Comparison of ENCODE assay signal across 15 mouse cellular contexts in genomic region chr12:41084370-41085089, GRCm38 (mm10).
DNase-seq lines count a peak whose midpoint lies in the region; ATAC-seq and TF ChIP-seq lines count a peak whose summit lies in the region.
"Had no signal": no experiment of that assay in that cellular context is flagged by ENCODE, and none has a peak within 500 bp of the region (broad histone marks: within the 10 kb centered on the region; RNA-seq: fewer than 3 reads in every experiment).

No protein-coding gene starts in this region.

- TF ChIP-seq CTCF in MEL (IDR thresholded peaks at IDR 0.05 in 2 of 3, conservative IDR thresholded peaks at IDR 0.05 in 1 of 3; ENCODE audit: control insufficient read depth in 1 of 3, insufficient read depth in 1 of 3, low read depth in 2 of 3, low read length in 3 of 3, poor library complexity in 1 of 3, severe bottlenecking in 1 of 3), result no peak

- peak; percentile 51; the same call in 1 of the 2 replicates for ATAC-seq in embryonic facial prominence, embryonic 15.5 days (ENCODE audit: insufficient number of reproducible peaks, low FRiP score, low TSS enrichment, low read depth)
- ATAC-seq in liver, embryonic 12.5 days, result peak; percentile 83
- ATAC-seq: forebrain, postnatal 0 days had no signal

- peak; percentile 19 to 61; a peak in 3 of 4 replicates for TF ChIP-seq EP300 in MEL (IDR thresholded peaks at IDR 0.05; ENCODE audit: low read depth in 1 of 2, low read length in 2 of 2)

- H3K4me1 ChIP-seq in MEL (ENCODE audit: control insufficient read depth in 1 of 2, insufficient read depth in 2 of 2, low read length in 2 of 2), result peaks cover 8 to 9% of the 10 kb centered on the region in 2 experiments
- H3K4me1 ChIP-seq in embryonic facial prominence, embryonic 15.5 days, result no peaks in the 10 kb centered on the region
- H3K4me1 ChIP-seq in liver, embryonic 12.5 days, result peaks cover 18% of the 10 kb centered on the region
- H3K4me1 ChIP-seq: lung, embryonic 15.5 days; midbrain, embryonic 12.5 days had no signal

- 64% methylated on average over 2 of the region's 2 CpGs for WGBS in embryonic facial prominence, embryonic 15.5 days
- whole genome bisulfite sequencing in liver, embryonic 12.5 days (ENCODE audit: insufficient replicate concordance), result 41% methylated on average over 2 of the region's 2 CpGs

- no peaks in the 10 kb centered on the region for H3K9me3 ChIP-seq in MEL (replicated peaks; ENCODE audit: insufficient read depth, low read length)
- H3K9me3 ChIP-seq in embryonic facial prominence, embryonic 15.5 days (replicated peaks), result no peaks in the 10 kb centered on the region
- H3K9me3 ChIP-seq in liver, embryonic 12.5 days (replicated peaks), result no peaks in the 10 kb centered on the region
- H3K9me3 ChIP-seq: lung, embryonic 15.5 days; midbrain, embryonic 12.5 days had no signal

- TF ChIP-seq POLR2A in MEL (IDR thresholded peaks at IDR 0.05; ENCODE audit: control insufficient read depth in 1 of 2, insufficient read depth in 1 of 2, low read depth in 1 of 2, low read length in 2 of 2, poor library complexity in 1 of 2), result 0 out of 4 replicates have a peak, but pooled peaks of 1 of the 2 experiments have one; percentile 23

- peak overlapping the region; percentile 19 to 29; a peak in 3 of 4 replicates for H3K4me3 ChIP-seq in MEL (ENCODE audit: control insufficient read depth in 1 of 2, insufficient read depth in 1 of 2, low read depth in 2 of 2, low read length in 2 of 2)
- H3K4me3 ChIP-seq in embryonic facial prominence, embryonic 15.5 days (replicated peaks), result no peak overlapping the region
- no peak overlapping the region for H3K4me3 ChIP-seq in liver, embryonic 12.5 days
- H3K4me3 ChIP-seq: lung, embryonic 15.5 days; midbrain, embryonic 12.5 days had no signal

- H3K36me3 ChIP-seq in MEL (ENCODE audit: control insufficient read depth in 1 of 2, insufficient read depth in 2 of 2, low read length in 2 of 2), result peaks cover 0 to 15% of the 10 kb centered on the region in 2 experiments; a peak in 2 of 4 replicates
- no peaks in the 10 kb centered on the region for H3K36me3 ChIP-seq in embryonic facial prominence, embryonic 15.5 days
- no peaks in the 10 kb centered on the region for H3K36me3 ChIP-seq in liver, embryonic 12.5 days
- H3K36me3 ChIP-seq: lung, embryonic 15.5 days; midbrain, embryonic 12.5 days had no signal

- H3K9ac ChIP-seq in MEL (ENCODE audit: control insufficient read depth, low read depth, low read length, poor library complexity, severe bottlenecking), result peak overlapping the region; percentile 2; the same call in 1 of the 2 replicates
- H3K9ac ChIP-seq in embryonic facial prominence, embryonic 15.5 days, result no peak overlapping the region
- H3K9ac ChIP-seq in liver, embryonic 12.5 days, result no peak overlapping the region
- H3K9ac ChIP-seq: forebrain, postnatal 0 days; lung, embryonic 15.5 days; midbrain, embryonic 12.5 days had no signal

- no peaks in the 10 kb centered on the region for H3K79me2 ChIP-seq in MEL (ENCODE audit: control insufficient read depth, insufficient read depth, low read length, poor library complexity)

- peak overlapping the region; percentile 76 for H3K27ac ChIP-seq in MEL (ENCODE audit: control insufficient read depth, low read depth, low read length)
- no peak overlapping the region for H3K27ac ChIP-seq in embryonic facial prominence, embryonic 15.5 days (replicated peaks)
- H3K27ac ChIP-seq in liver, embryonic 12.5 days, result peak overlapping the region; percentile 72
- H3K27ac ChIP-seq: lung, embryonic 15.5 days; midbrain, embryonic 12.5 days had no signal

- no peak for TF ChIP-seq RAD21 in MEL (IDR thresholded peaks at IDR 0.05; ENCODE audit: low read depth, low read length)

- H3K4me2 ChIP-seq in embryonic facial prominence, embryonic 15.5 days (replicated peaks), result no peak overlapping the region
- peak overlapping the region; percentile 28 for H3K4me2 ChIP-seq in liver, embryonic 12.5 days
- H3K4me2 ChIP-seq: lung, embryonic 15.5 days; midbrain, embryonic 12.5 days had no signal

- peak; percentile 1 for DNase-seq in 3T3-L1 (ENCODE audit: low read depth, low spot score)
- peak; percentile 88 for DNase-seq in MEL (ENCODE audit: low read depth, low spot score)
- no peak for DNase-seq in urinary bladder, postnatal 14 days (ENCODE audit: low spot score)
- DNase-seq in ovary, postnatal 14 days (ENCODE audit: low spot score), result no peak
- no peak for DNase-seq in gastrocnemius, postnatal 4 days (ENCODE audit: low spot score in 2 of 2)
- DNase-seq: adrenal gland, postnatal 14 days; cerebellum, adult 9-10 months; forebrain, postnatal 0 days; gastrocnemius, postnatal 25 days; kidney, adult 18-20 months; kidney, postnatal 4 days had no signal

- H3K27me3 ChIP-seq in MEL (ENCODE audit: control insufficient read depth in 1 of 2, insufficient read depth in 2 of 2, low read length in 2 of 2), result no peaks in the 10 kb centered on the region
- no peaks in the 10 kb centered on the region for H3K27me3 ChIP-seq in embryonic facial prominence, embryonic 15.5 days
- no peaks in the 10 kb centered on the region for H3K27me3 ChIP-seq in liver, embryonic 12.5 days (replicated peaks)
- H3K27me3 ChIP-seq: lung, embryonic 15.5 days; midbrain, embryonic 12.5 days had no signal

TF ChIP-seq in MEL, 35 proteins besides CTCF, POLR2A, EP300 and RAD21:
- TF ChIP-seq ELF1 (IDR thresholded peaks at IDR 0.05; ENCODE audit: low read depth, low read length) (no peak), USF2 (IDR thresholded peaks at IDR 0.05; ENCODE audit: borderline replicate concordance in 1 of 2, insufficient read depth in 1 of 2, low read depth in 1 of 2, low read length in 2 of 2) (peak in 1 of 2 experiments; percentile 70; a peak in 2 of 4 replicates), HCFC1 (IDR thresholded peaks at IDR 0.05; ENCODE audit: low read depth, low read length) (no peak), CHD2 (IDR thresholded peaks at IDR 0.05; ENCODE audit: low read length) (no peak), USF1 (IDR thresholded peaks at IDR 0.05; ENCODE audit: low read depth, low read length) (peak; percentile 91), POLR2AphosphoS5 (IDR thresholded peaks at IDR 0.05; ENCODE audit: borderline replicate concordance, low read depth, low read length) (no peak), MYC (IDR thresholded peaks at IDR 0.05; ENCODE audit: low read depth, low read length) (no peak), MEF2A (IDR thresholded peaks at IDR 0.05; ENCODE audit: extremely low read depth, insufficient replicate concordance, low read depth, low read length, poor library complexity, severe bottlenecking) (peak; percentile 34; the same call in 1 of the 2 replicates), RCOR1 (IDR thresholded peaks at IDR 0.05; ENCODE audit: low read depth, low read length) (peak; percentile 49; the same call in 1 of the 2 replicates), KAT2A (conservative IDR thresholded peaks at IDR 0.05; ENCODE audit: low read depth, low read length) (no peak), ETS1 (IDR thresholded peaks at IDR 0.05; ENCODE audit: low read depth, low read length) (peak; percentile 45; the same call in 1 of the 2 replicates), POLR2AphosphoS2 (IDR thresholded peaks at IDR 0.05; ENCODE audit: low read length) (no peak), MYB (IDR thresholded peaks at IDR 0.05; ENCODE audit: low read depth, low read length) (peak; percentile 44; the same call in 1 of the 2 replicates), ZC3H11A (IDR thresholded peaks at IDR 0.05; ENCODE audit: low read depth, low read length) (no peak), NELFE (IDR thresholded peaks at IDR 0.05; ENCODE audit: low read depth, low read length) (0 out of 2 replicates have a peak, but pooled peaks have one; percentile 27), CHD1 (IDR thresholded peaks at IDR 0.05; ENCODE audit: low read depth, low read length) (no peak), GATA1 (IDR thresholded peaks at IDR 0.05; ENCODE audit: low read depth, low read length) (peak; percentile 82), MAFK (IDR thresholded peaks at IDR 0.05; ENCODE audit: borderline replicate concordance, low read depth, low read length) (no peak), TBP (IDR thresholded peaks at IDR 0.05; ENCODE audit: low read depth, low read length) (0 out of 2 replicates have a peak, but pooled peaks have one; percentile 25), NRF1 (IDR thresholded peaks at IDR 0.05; ENCODE audit: insufficient read depth, low read depth, low read length, poor library complexity, severe bottlenecking) (no peak), JUND (IDR thresholded peaks at IDR 0.05; ENCODE audit: low read depth, low read length) (no peak), ZKSCAN1 (IDR thresholded peaks at IDR 0.05; ENCODE audit: low read depth, low read length) (no peak)

Comparison
In these comparisons a context has a peak if more than half of its experiments do, and no peak if none do; other contexts are left out.
1. DNase-seq: peak in 3T3-L1 (single experiment) and MEL (single experiment); none in urinary bladder, postnatal 14 days (single experiment), ovary, postnatal 14 days (single experiment) and gastrocnemius, postnatal 4 days (0 of 2).
2. H3K4me3 ChIP-seq: peak in MEL (2 of 2); none in embryonic facial prominence, embryonic 15.5 days (single experiment) and liver, embryonic 12.5 days (single experiment).